Mouse (Mus musculus) CD4-positive, CD25-positive, alpha-beta regulatory T cell, adult 9 weeks (primary cell): ENCODE results near the gene Romo1. TPM values are rescaled to one million over a fixed set of nuclear protein-coding genes. Genes with fewer than 3 reads are reported as not detected.

Experiments used
- polyA plus RNA-seq: library from polyadenylated mRNA; unstranded; fragments of 100-300 nt; shearing (Covaris generic); gene quantifications from one replicate; pipeline ENCODE4 v1.2.1, GENCODE M21; 2017

The Romo1 gene
- 228 TPM for polyA plus RNA-seq

GRCm38 (mm10) chr2:156143953-156144724, at the start of gene Romo1, which contains the start of gene Nfs1:
Gene Romo1, plus strand, starts transcription at chr2:156144039.
Gene Nfs1, minus strand, starts transcription at chr2:156144186.

GRCm38 (mm10) chr2:156111358-156112079, 32.3 kb upstream of the Romo1 start, which contains the start of the genes Cpne1 and Rbm12:
Gene Cpne1, minus strand, starts transcription at chr2:156111965.
Gene Rbm12, minus strand, starts transcription at chr2:156111978.

GRCm38 (mm10) chr2:156126992-156127391, 16.8 kb upstream of the Romo1 start, which contains the start of gene Gm28036:
Gene Gm28036, minus strand, starts transcription at chr2:156127092.

GRCm38 (mm10) chr2:156180094-156180821, 36.4 kb downstream of the Romo1 start, which contains the start of gene Rbm39:
Gene Rbm39, minus strand, starts transcription at chr2:156180238.

Other genes with a start within 250 kb of the Romo1 start
- 52.5 TPM for gene Uqcc1, start 213.7 kb upstream of the Romo1 start, polyA plus RNA-seq
- gene Gm15557, start 203.3 kb upstream of the Romo1 start, polyA plus RNA-seq: not detected
- gene Gdf5, start 198.7 kb upstream of the Romo1 start, polyA plus RNA-seq: not detected
- 60.0 TPM for gene Cep250, start 187.6 kb upstream of the Romo1 start, polyA plus RNA-seq
- gene 6430550D23Rik, start 136.1 kb upstream of the Romo1 start, polyA plus RNA-seq: 1.8 TPM
- 165 TPM for gene Ergic3, start 136.0 kb upstream of the Romo1 start, polyA plus RNA-seq
- gene Fer1l4, start 91.1 kb upstream of the Romo1 start, polyA plus RNA-seq: not detected
- 0.14 TPM for gene Spag4, start 78.9 kb upstream of the Romo1 start, polyA plus RNA-seq
- 108 TPM for gene Cpne1, start 32.1 kb upstream of the Romo1 start, polyA plus RNA-seq
- 55.1 TPM for gene Rbm12, start 32.1 kb upstream of the Romo1 start, polyA plus RNA-seq
- gene Gm28036, start 16.9 kb upstream of the Romo1 start, polyA plus RNA-seq: 35.0 TPM
- gene Nfs1, start 147 bp downstream of the Romo1 start, polyA plus RNA-seq: 66.3 TPM
- 789 TPM for gene Rbm39, start 36.2 kb downstream of the Romo1 start, polyA plus RNA-seq
- 95.7 TPM for gene Phf20, start 52.4 kb downstream of the Romo1 start, polyA plus RNA-seq
- 5.6 TPM for gene Cnbd2, start 168.3 kb downstream of the Romo1 start, polyA plus RNA-seq
- gene Scand1, start 168.7 kb downstream of the Romo1 start, polyA plus RNA-seq: 10.2 TPM